ENCODE assay signal across 9 mouse cellular contexts in genomic region chr3:136871772-136872532, GRCm38 (mm10).
DNase-seq lines count a peak whose midpoint lies in the region; ATAC-seq lines count a peak whose summit lies in the region.
"Had no signal": no experiment of that assay in that cellular context is flagged by ENCODE, and none has a peak within 500 bp of the region (broad histone marks: within the 10 kb centered on the region; RNA-seq: fewer than 3 reads in every experiment).

No protein-coding gene starts in this region.

- H3K9ac ChIP-seq in neural tube, embryonic 11.5 days (ENCODE audit: low read length), result no peak overlapping the region
- H3K9ac ChIP-seq: liver, embryonic 15.5 days had no signal

- ATAC-seq in neural tube, embryonic 11.5 days (ENCODE audit: insufficient read depth, low FRiP score, low TSS enrichment), result 0 out of 2 replicates have a peak, but pooled peaks have one; percentile 31

- H3K27me3 ChIP-seq in neural tube, embryonic 11.5 days (ENCODE audit: control insufficient read depth, insufficient read depth, low read length), result no peaks in the 10 kb centered on the region
- H3K27me3 ChIP-seq: liver, embryonic 15.5 days had no signal

- no peaks in the 10 kb centered on the region for H3K9me3 ChIP-seq in neural tube, embryonic 11.5 days (ENCODE audit: control insufficient read depth, low read length)
- H3K9me3 ChIP-seq: liver, embryonic 15.5 days had no signal

- H3K27ac ChIP-seq in neural tube, embryonic 11.5 days (ENCODE audit: low read depth, low read length), result no peak overlapping the region
- H3K27ac ChIP-seq: liver, embryonic 15.5 days had no signal

- no peak overlapping the region for H3K4me3 ChIP-seq in neural tube, embryonic 11.5 days (ENCODE audit: low read depth, low read length)
- H3K4me3 ChIP-seq: liver, embryonic 15.5 days had no signal

- no peaks in the 10 kb centered on the region for H3K4me1 ChIP-seq in neural tube, embryonic 11.5 days (ENCODE audit: control insufficient read depth, insufficient read depth, low read length)
- H3K4me1 ChIP-seq: liver, embryonic 15.5 days had no signal

- H3K4me2 ChIP-seq in neural tube, embryonic 11.5 days (ENCODE audit: low read depth), result no peak overlapping the region
- H3K4me2 ChIP-seq: liver, embryonic 15.5 days had no signal

- H3K36me3 ChIP-seq in neural tube, embryonic 11.5 days (ENCODE audit: control insufficient read depth, insufficient read depth, low read length), result no peaks in the 10 kb centered on the region
- H3K36me3 ChIP-seq: liver, embryonic 15.5 days had no signal

- WGBS in neural tube, embryonic 11.5 days, result 60% methylated on average over 14 of the region's 14 CpGs

- peak; percentile 25 for DNase-seq in embryo, embryonic 10 days (ENCODE audit: low spot score)
- DNase-seq in embryo, embryonic 9.5 days (ENCODE audit: extremely low spot score), result no peak
- DNase-seq in neural tube, embryonic 11.5 days (ENCODE audit: low spot score), result no peak
- DNase-seq in neural tube, embryonic 10.5 days (ENCODE audit: extremely low spot score, low spot score), result no peak
- DNase-seq in kidney, adult 9 months, result peak; percentile 50
- DNase-seq in skeletal muscle tissue, adult 2 months (ENCODE audit: low read depth, low spot score), result peak; percentile 15
- no peak for DNase-seq in urinary bladder, postnatal 14 days (ENCODE audit: low spot score)
- DNase-seq in right cerebral cortex, postnatal 14 days, result no peak

Comparison
In these comparisons a context has a peak if more than half of its experiments do, and no peak if none do; other contexts are left out.
1. DNase-seq: peak in embryo, embryonic 10 days (single experiment), kidney, adult 9 months (single experiment) and skeletal muscle tissue, adult 2 months (single experiment); none in embryo, embryonic 9.5 days (single experiment), neural tube, embryonic 11.5 days (single experiment), neural tube, embryonic 10.5 days (single experiment), urinary bladder, postnatal 14 days (single experiment) and right cerebral cortex, postnatal 14 days (single experiment).